Mouse (Mus musculus) small intestine, adult 2 months (tissue): ENCODE measurements around the gene Slc26a5. TPM values are rescaled to one million over a fixed set of nuclear protein-coding genes. Genes with fewer than 3 reads are reported as not detected.

Experiments used
- H3K27ac ChIP-seq: fragments of 200-500 bp; 2 replicates; pipeline ENCODE4 v1.5.1; 2012; ENCODE audit warnings: low read depth, low read length, control low read depth, inconsistent platforms; ENCODE audit not compliant: insufficient read depth
- H3K27me3 ChIP-seq: fragments of 200-500 bp; 2 replicates; pipeline ENCODE4 v1.6.1; 2012; ENCODE audit warnings: mild to moderate bottlenecking, moderate library complexity, low read length, inconsistent platforms; ENCODE audit not compliant: control insufficient read depth, insufficient read depth
- H3K36me3 ChIP-seq: fragments of 200-500 bp; 2 replicates; pipeline ENCODE4 v1.6.1; 2012; ENCODE audit warnings: mild to moderate bottlenecking, low read length, control low read depth, inconsistent platforms; ENCODE audit not compliant: control insufficient read depth, insufficient read depth
- H3K4me1 ChIP-seq: fragments of 200-500 bp; 2 replicates; pipeline ENCODE4 v1.6.1; 2012; ENCODE audit warnings: low read length, inconsistent platforms, mixed read lengths; ENCODE audit not compliant: control insufficient read depth, insufficient read depth, insufficient read length
- H3K4me3 ChIP-seq: fragments of 200-500 bp; 2 replicates; pipeline ENCODE4 v1.5.1; 2012; ENCODE audit warnings: low read depth, mild to moderate bottlenecking, control low read depth, inconsistent platforms, low read length, moderate library complexity
- CTCF ChIP-seq: fragments of 200-500 bp; IDR thresholded peaks from 2 replicates; pipeline ENCODE4 v1.5.1; 2012; ENCODE audit warnings: low read depth, mild to moderate bottlenecking, control low read depth, inconsistent platforms, low read length, moderate library complexity, mixed read lengths; ENCODE audit not compliant: insufficient replicate concordance, insufficient read length; ENCODE audit errors: extremely low read depth
- POLR2A ChIP-seq: fragments of 200-500 bp; IDR thresholded peaks from 2 replicates; pipeline ENCODE4 v1.6.1; 2012; ENCODE audit warnings: low read depth, mild to moderate bottlenecking, control low read depth, inconsistent platforms, low read length, moderate library complexity
- WGBS: fragments of 180-500 bp; shearing (Covaris S2); methylation state at CpG from one replicate; pipeline ENCODE4 v1.1.7; 2018; 5-methylcytosine and 5-hydroxymethylcytosine counted together
- polyA plus RNA-seq: library from polyadenylated mRNA; depleted of rRNA; stranded (reverse); fragments of >200 nt; gene quantifications from 2 replicates; pipeline ENCODE4 v1.2.3, GENCODE M21; 2012

Gene Slc26a5
- polyA plus RNA-seq, 1 experiment: not detected

- no peak overlapping the region for H3K27ac ChIP-seq
- no peaks in the 10 kb centered on the region for H3K4me1 ChIP-seq
- no peaks in the 10 kb centered on the region for H3K36me3 ChIP-seq
- no peaks in the 10 kb centered on the region for H3K27me3 ChIP-seq
- WGBS: 69% methylated on average over 6 of the region's 6 CpGs
- H3K4me3 ChIP-seq: no peak overlapping the region
- TF ChIP-seq POLR2A (no peak), CTCF (no peak)
These were observed 33.5 kb upstream of the Slc26a5 start for GRCm38 (mm10) chr5:21898875-21899274.

GRCm38 (mm10) chr5:21896586-21896985 is 31.2 kb upstream of the Slc26a5 start:
- Histone ChIP-seq H3K4me3 (no peak overlapping the region), H3K27me3 (no peaks in the 10 kb centered on the region), H3K36me3 (no peaks in the 10 kb centered on the region), H3K4me1 (no peaks in the 10 kb centered on the region), H3K27ac (no peak overlapping the region)
- TF ChIP-seq CTCF (no peak), POLR2A (no peak)
- WGBS: 63% methylated on average over 14 of the region's 14 CpGs

GRCm38 (mm10) chr5:21894168-21894567 is 28.8 kb upstream of the Slc26a5 start:
- TF ChIP-seq CTCF: no peak
- no peak for TF ChIP-seq POLR2A
- H3K4me1 ChIP-seq: no peaks in the 10 kb centered on the region
- 87% methylated on average over 3 of the region's 3 CpGs for WGBS

GRCm38 (mm10) chr5:21866750-21867149 is 1.3 kb upstream of the Slc26a5 start:
- Histone ChIP-seq H3K27ac (no peak overlapping the region), H3K36me3 (no peaks in the 10 kb centered on the region), H3K4me1 (no peaks in the 10 kb centered on the region), H3K27me3 (peaks cover 8% of the 10 kb centered on the region; the same call in 1 of the 2 replicates), H3K4me3 (no peak overlapping the region)
- 52% methylated on average over 8 of the region's 8 CpGs for WGBS
- TF ChIP-seq CTCF (no peak), POLR2A (no peak)

More at GRCm38 (mm10) chr5:21894168-21894567, 28.8 kb upstream of the Slc26a5 start:
- Histone ChIP-seq H3K27me3 (no peaks in the 10 kb centered on the region), H3K27ac (no peak overlapping the region), H3K36me3 (no peaks in the 10 kb centered on the region), H3K4me3 (no peak overlapping the region)

GRCm38 (mm10) chr5:21866311-21866712 is 908 bp upstream of the Slc26a5 start:
- Histone ChIP-seq H3K4me1 (no peaks in the 10 kb centered on the region), H3K4me3 (no peak overlapping the region), H3K27ac (no peak overlapping the region), H3K36me3 (no peaks in the 10 kb centered on the region), H3K27me3 (peaks cover 8% of the 10 kb centered on the region; the same call in 1 of the 2 replicates)
- WGBS: 14% methylated on average over 6 of the region's 6 CpGs
- TF ChIP-seq POLR2A (no peak), CTCF (no peak)

- Histone ChIP-seq H3K4me1 (no peaks in the 10 kb centered on the region), H3K36me3 (no peaks in the 10 kb centered on the region), H3K27ac (no peak overlapping the region), H3K4me3 (no peak overlapping the region), H3K27me3 (no peaks in the 10 kb centered on the region)
- 79% methylated on average over 7 of the region's 7 CpGs for WGBS
- TF ChIP-seq CTCF (no peak), POLR2A (no peak)
These were observed 6.8 kb downstream of the Slc26a5 start for GRCm38 (mm10) chr5:21858653-21859052.

- no peak overlapping the region for H3K4me3 ChIP-seq
- H3K36me3 ChIP-seq: no peaks in the 10 kb centered on the region
- H3K27me3 ChIP-seq: no peaks in the 10 kb centered on the region
- WGBS: 41% methylated on average over 10 of the region's 10 CpGs
- no peak overlapping the region for H3K27ac ChIP-seq
- H3K4me1 ChIP-seq: no peaks in the 10 kb centered on the region
- TF ChIP-seq CTCF (no peak), POLR2A (no peak)
These were observed 13.6 kb downstream of the Slc26a5 start for GRCm38 (mm10) chr5:21851679-21852340.

GRCm38 (mm10) chr5:21847438-21847837 is 18.0 kb downstream of the Slc26a5 start:
- no peaks in the 10 kb centered on the region for H3K27me3 ChIP-seq
- no peak for TF ChIP-seq POLR2A
- TF ChIP-seq CTCF: no peak
- H3K36me3 ChIP-seq: no peaks in the 10 kb centered on the region
- H3K27ac ChIP-seq: no peak overlapping the region
- 22% methylated on average over 6 of the region's 6 CpGs for WGBS
- H3K4me3 ChIP-seq: no peak overlapping the region
- no peaks in the 10 kb centered on the region for H3K4me1 ChIP-seq
